Mouse (Mus musculus) liver, embryonic 13.5 days (tissue): ENCODE results near the gene Erc2. TPM values are rescaled to one million over a fixed set of nuclear protein-coding genes. Genes with fewer than 3 reads are reported as not detected.

Source experiments
- ATAC-seq: fragments of 200-750 bp; cut with Nextera tagmentation; 2 replicates; pipeline ENCODE4 v1.8.0; 2017; ENCODE audit warnings: low read depth, mild to moderate bottlenecking, moderate number of reproducible peaks, moderate library complexity
- DNase-seq: peaks from one replicate; pipeline ENCODE4 v3.0.0; 2022
- H3K27ac ChIP-seq: fragments of 300-500 bp; sonication (generic); 2 replicates; pipeline ENCODE4 v1.5.1; 2015; ENCODE audit warnings: moderate library complexity, mild to moderate bottlenecking, inconsistent platforms
- H3K27me3 ChIP-seq: fragments of 300-500 bp; sonication (generic); 2 replicates; pipeline ENCODE4 v1.6.1; 2015; ENCODE audit warnings: mild to moderate bottlenecking, inconsistent platforms
- H3K36me3 ChIP-seq: fragments of 300-500 bp; sonication (generic); 2 replicates; pipeline ENCODE4 v1.6.1; 2015; ENCODE audit warnings: mild to moderate bottlenecking, inconsistent platforms
- H3K4me1 ChIP-seq: fragments of 300-500 bp; sonication (generic); replicated peaks from 2 replicates; pipeline ENCODE4 v1.6.1; 2015; ENCODE audit warnings: inconsistent platforms
- H3K4me2 ChIP-seq: fragments of 300-500 bp; sonication (generic); 2 replicates; pipeline ENCODE4 v1.6.1; 2015; ENCODE audit warnings: inconsistent platforms, mild to moderate bottlenecking, moderate library complexity
- H3K4me3 ChIP-seq: fragments of 300-500 bp; sonication (generic); replicated peaks from 2 replicates; pipeline ENCODE4 v1.5.1; 2015; ENCODE audit warnings: mild to moderate bottlenecking, inconsistent platforms
- H3K9ac ChIP-seq: fragments of 300-500 bp; sonication (generic); 2 replicates; pipeline ENCODE4 v1.6.1; 2015; ENCODE audit warnings: mild to moderate bottlenecking, inconsistent platforms
- H3K9me3 ChIP-seq: fragments of 300-500 bp; sonication (generic); replicated peaks from 2 replicates; pipeline ENCODE4 v1.6.1; 2016; ENCODE audit warnings: inconsistent platforms
- WGBS: fragments of 180-500 bp; shearing (Covaris S2); methylation state at CpG from one replicate; pipeline ENCODE4 v1.1.7; 2015; ENCODE audit not compliant: insufficient replicate concordance; 5-methylcytosine and 5-hydroxymethylcytosine counted together
- polyA plus RNA-seq: library from polyadenylated mRNA; unstranded; fragments of >200 nt; fragmentation: Nextera tagmentation; extraction: Ambion mirVana; gene quantifications from 2 replicates; pipeline ENCODE4 v1.2.1, GENCODE M21; 2015

Gene Erc2
- polyA plus RNA-seq, 1 experiment from 2014 or later = 0.82 TPM

- ATAC-seq = no peak
- H3K4me3 ChIP-seq = no peak overlapping the region
- H3K27ac ChIP-seq = no peak overlapping the region
- H3K27me3 ChIP-seq = no peaks in the 10 kb centered on the region
- no peak for DNase-seq
- no peaks in the 10 kb centered on the region for H3K4me1 ChIP-seq
- no peak overlapping the region for H3K4me2 ChIP-seq
- H3K9ac ChIP-seq = no peak overlapping the region
- no peaks in the 10 kb centered on the region for H3K9me3 ChIP-seq
- no peaks in the 10 kb centered on the region for H3K36me3 ChIP-seq
- 51% methylated on average over 6 of the region's 6 CpGs for WGBS
Measured at GRCm38 (mm10) chr14:27837601-27838105, 215.4 kb downstream of the Erc2 start.

DNA sequence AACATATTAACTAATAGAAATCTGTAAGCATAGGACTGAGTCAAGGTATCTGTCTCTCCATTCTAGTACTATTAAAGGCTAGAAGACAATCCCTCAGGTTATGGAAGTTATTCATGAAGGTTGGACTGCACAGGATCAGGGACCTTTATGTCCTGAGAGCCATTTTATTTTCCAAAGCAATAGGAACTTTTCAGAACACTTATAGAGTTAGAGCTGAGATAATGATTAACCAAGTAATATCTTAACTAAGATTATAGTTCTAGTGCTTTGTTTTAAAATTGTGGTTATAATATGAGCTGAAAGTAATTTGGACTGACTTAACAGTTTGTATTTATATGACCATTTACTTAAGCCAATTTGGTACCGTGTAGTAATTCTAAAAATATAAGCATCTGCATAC, 217.9 kb downstream of the Erc2 start:
- ATAC-seq = no peak

GRCm38 (mm10) chr14:27846875-27847274, 224.6 kb downstream of the Erc2 start:
- H3K27me3 ChIP-seq = no peaks in the 10 kb centered on the region
- ATAC-seq (no peak), DNase-seq (no peak)
- H3K9ac ChIP-seq = no peak overlapping the region
- no peak overlapping the region for H3K27ac ChIP-seq
- H3K9me3 ChIP-seq = no peaks in the 10 kb centered on the region
- no peaks in the 10 kb centered on the region for H3K36me3 ChIP-seq
- H3K4me2 ChIP-seq = no peak overlapping the region
- H3K4me3 ChIP-seq = no peak overlapping the region
- no peaks in the 10 kb centered on the region for H3K4me1 ChIP-seq
- WGBS = 54% methylated on average over 2 of the region's 2 CpGs

More for the DNA sequence above, 217.9 kb downstream of the Erc2 start:
- Histone ChIP-seq H3K27ac (no peak overlapping the region), H3K27me3 (no peaks in the 10 kb centered on the region), H3K9ac (no peak overlapping the region), H3K9me3 (no peaks in the 10 kb centered on the region), H3K4me1 (no peaks in the 10 kb centered on the region), H3K4me2 (no peak overlapping the region), H3K4me3 (no peak overlapping the region), H3K36me3 (no peaks in the 10 kb centered on the region)
- WGBS = 75% methylated on average over 1 of the region's 1 CpGs
- DNase-seq = no peak

GRCm38 (mm10) chr14:27847291-27847690, 225.1 kb downstream of the Erc2 start:
- Histone ChIP-seq H3K27ac (no peak overlapping the region), H3K27me3 (no peaks in the 10 kb centered on the region), H3K4me2 (no peak overlapping the region), H3K4me1 (no peaks in the 10 kb centered on the region), H3K4me3 (no peak overlapping the region), H3K9me3 (no peaks in the 10 kb centered on the region), H3K9ac (no peak overlapping the region), H3K36me3 (no peaks in the 10 kb centered on the region)
- no peak for DNase-seq
- no peak for ATAC-seq
- WGBS = 71% methylated on average over 3 of the region's 3 CpGs

DNA sequence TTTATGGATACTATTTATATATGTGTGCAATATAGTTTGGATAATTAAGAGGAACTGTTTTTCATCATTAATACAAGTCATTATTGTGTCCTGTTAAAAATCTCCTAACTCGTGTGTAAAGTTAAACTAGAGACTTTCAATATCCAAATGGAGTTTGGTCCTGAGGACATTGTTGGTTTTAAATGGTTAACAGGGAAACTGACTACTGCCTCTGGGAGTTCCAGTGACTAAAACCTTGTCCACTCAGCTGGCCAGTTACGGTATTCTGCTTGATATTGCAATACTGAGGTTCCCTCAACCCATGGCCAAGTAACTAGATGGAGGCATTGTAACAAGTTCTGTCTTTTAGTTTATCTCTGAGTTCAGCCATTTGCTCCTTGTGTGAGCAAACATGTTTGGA, 229.0 kb downstream of the Erc2 start:
- 51% methylated on average over 2 of the region's 2 CpGs for WGBS
- no peaks in the 10 kb centered on the region for H3K27me3 ChIP-seq
- no peak overlapping the region for H3K9ac ChIP-seq
- DNase-seq = no peak
- no peaks in the 10 kb centered on the region for H3K4me1 ChIP-seq
- H3K36me3 ChIP-seq = no peaks in the 10 kb centered on the region
- no peak overlapping the region for H3K4me3 ChIP-seq
- H3K27ac ChIP-seq = no peak overlapping the region
- no peaks in the 10 kb centered on the region for H3K9me3 ChIP-seq
- no peak overlapping the region for H3K4me2 ChIP-seq
- no peak for ATAC-seq

GRCm38 (mm10) chr14:27852606-27853005, 230.4 kb downstream of the Erc2 start:
- H3K4me3 ChIP-seq = no peak overlapping the region
- no peaks in the 10 kb centered on the region for H3K27me3 ChIP-seq
- no peak for ATAC-seq
- H3K4me1 ChIP-seq = no peaks in the 10 kb centered on the region
- no peaks in the 10 kb centered on the region for H3K9me3 ChIP-seq
- no peak overlapping the region for H3K27ac ChIP-seq
- H3K36me3 ChIP-seq = no peaks in the 10 kb centered on the region
- no peak overlapping the region for H3K9ac ChIP-seq
- WGBS = 65% methylated on average over 6 of the region's 6 CpGs
- no peak overlapping the region for H3K4me2 ChIP-seq
- DNase-seq = no peak

GRCm38 (mm10) chr14:27860371-27861046, 238.3 kb downstream of the Erc2 start:
- H3K4me2 ChIP-seq = no peak overlapping the region
- no peaks in the 10 kb centered on the region for H3K36me3 ChIP-seq

GRCm38 (mm10) chr14:27862299-27862698, 240.1 kb downstream of the Erc2 start:
- Histone ChIP-seq H3K9ac (no peak overlapping the region), H3K4me1 (no peaks in the 10 kb centered on the region), H3K4me2 (no peak overlapping the region), H3K27me3 (no peaks in the 10 kb centered on the region), H3K27ac (no peak overlapping the region), H3K4me3 (no peak overlapping the region), H3K9me3 (no peaks in the 10 kb centered on the region), H3K36me3 (no peaks in the 10 kb centered on the region)
- ATAC-seq (no peak), DNase-seq (no peak)

More at GRCm38 (mm10) chr14:27860371-27861046, 238.3 kb downstream of the Erc2 start:
- Histone ChIP-seq H3K9me3 (no peaks in the 10 kb centered on the region), H3K9ac (no peak overlapping the region), H3K27ac (no peak overlapping the region), H3K27me3 (no peaks in the 10 kb centered on the region), H3K4me3 (no peak overlapping the region), H3K4me1 (no peaks in the 10 kb centered on the region)
- ATAC-seq = no peak
- DNase-seq = no peak
- WGBS = 81% methylated on average over 6 of the region's 6 CpGs

GRCm38 (mm10) chr14:27867386-27867785, 245.2 kb downstream of the Erc2 start:
- DNase-seq = no peak
- no peaks in the 10 kb centered on the region for H3K9me3 ChIP-seq

DNA sequence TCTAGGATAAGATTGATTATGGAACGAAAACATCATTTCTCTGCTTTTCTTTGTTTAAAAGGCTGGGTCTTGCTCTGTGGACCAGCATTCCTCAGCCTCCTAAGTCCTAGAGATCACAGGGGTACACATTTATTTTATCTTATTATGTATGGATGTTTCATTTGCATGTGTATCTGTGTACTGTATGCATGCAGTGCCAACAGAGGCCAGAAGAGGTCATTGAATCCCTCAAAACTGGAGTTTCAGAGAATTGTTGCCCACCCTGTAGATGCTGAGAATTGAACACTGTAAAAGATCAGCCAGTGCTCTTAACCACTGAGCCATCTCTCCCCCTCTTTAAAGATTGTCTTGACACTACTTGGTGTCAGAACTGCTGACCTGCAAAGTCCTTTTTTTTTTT, 251.4 kb downstream of the Erc2 start:
- Histone ChIP-seq H3K27me3 (no peaks in the 10 kb centered on the region), H3K4me2 (no peak overlapping the region), H3K9me3 (no peaks in the 10 kb centered on the region), H3K36me3 (no peaks in the 10 kb centered on the region), H3K4me3 (no peak overlapping the region), H3K9ac (no peak overlapping the region), H3K27ac (no peak overlapping the region), H3K4me1 (no peaks in the 10 kb centered on the region)
- ATAC-seq (no peak), DNase-seq (no peak)
- WGBS = 69% methylated on average over 1 of the region's 1 CpGs

More at GRCm38 (mm10) chr14:27867386-27867785, 245.2 kb downstream of the Erc2 start:
- Histone ChIP-seq H3K4me2 (no peak overlapping the region), H3K36me3 (no peaks in the 10 kb centered on the region), H3K9ac (no peak overlapping the region), H3K4me1 (no peaks in the 10 kb centered on the region), H3K4me3 (no peak overlapping the region), H3K27me3 (no peaks in the 10 kb centered on the region), H3K27ac (no peak overlapping the region)
- no peak for ATAC-seq

DNA sequence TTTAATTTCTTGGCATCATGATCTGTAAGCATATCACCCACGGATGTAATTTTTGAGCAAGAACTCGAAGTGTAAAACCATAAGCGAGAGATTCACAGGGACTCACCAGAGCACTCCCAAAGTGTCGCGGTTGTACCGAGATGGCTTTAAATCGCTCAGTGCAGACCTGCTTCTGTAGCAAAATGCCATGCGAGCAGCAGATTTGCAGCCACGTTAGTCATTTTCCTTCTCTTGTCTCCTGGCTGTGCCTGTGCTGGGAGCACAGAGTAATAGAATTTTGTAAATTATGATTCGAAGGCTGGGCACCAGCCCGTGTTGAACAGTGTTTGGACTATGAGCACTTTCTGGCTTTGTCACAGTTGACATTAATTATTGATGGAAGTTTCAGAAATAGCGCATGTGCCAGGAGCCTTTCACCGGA, 253.8 kb downstream of the Erc2 start:
- no peaks in the 10 kb centered on the region for H3K27me3 ChIP-seq
- no peak overlapping the region for H3K4me2 ChIP-seq
- H3K4me3 ChIP-seq = no peak overlapping the region
- 74% methylated on average over 13 of the region's 13 CpGs for WGBS
- no peak overlapping the region for H3K9ac ChIP-seq
- no peaks in the 10 kb centered on the region for H3K9me3 ChIP-seq
- ATAC-seq = no peak
- no peak overlapping the region for H3K27ac ChIP-seq
- H3K36me3 ChIP-seq = no peaks in the 10 kb centered on the region
- no peaks in the 10 kb centered on the region for H3K4me1 ChIP-seq
- no peak for DNase-seq

DNA sequence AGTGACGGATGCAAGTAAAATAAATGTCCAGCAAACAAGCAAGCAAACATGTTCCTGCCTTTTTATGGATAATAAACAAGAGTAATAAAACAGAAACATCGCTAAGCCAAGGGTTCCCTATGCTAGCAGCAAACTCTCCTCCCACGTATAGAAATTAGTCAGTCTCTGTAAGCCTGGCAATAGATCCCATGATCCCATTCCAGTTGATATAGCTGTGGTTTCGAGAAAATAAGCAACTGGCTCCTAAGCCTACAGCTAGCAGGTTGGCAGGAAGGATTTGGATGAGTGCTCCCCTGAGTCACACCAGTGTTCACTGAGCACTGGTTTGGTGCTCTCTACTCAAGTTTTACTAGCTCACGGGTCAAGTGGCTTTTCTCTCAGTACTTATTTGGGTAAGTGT, 259.7 kb downstream of the Erc2 start:
- no peaks in the 10 kb centered on the region for H3K36me3 ChIP-seq
- no peaks in the 10 kb centered on the region for H3K4me1 ChIP-seq
- WGBS = 49% methylated on average over 5 of the region's 5 CpGs
- no peak for DNase-seq
- H3K9ac ChIP-seq = no peak overlapping the region
- no peak for ATAC-seq
- no peaks in the 10 kb centered on the region for H3K9me3 ChIP-seq
- no peak overlapping the region for H3K27ac ChIP-seq
- no peaks in the 10 kb centered on the region for H3K27me3 ChIP-seq
- no peak overlapping the region for H3K4me3 ChIP-seq
- no peak overlapping the region for H3K4me2 ChIP-seq
